Mouse (Mus musculus): Measurements from ENCODE around the gene Egfl6. TPM values are rescaled to one million over a fixed set of nuclear protein-coding genes. Genes with fewer than 3 reads are reported as not detected.

Egfl6 gene
- polyA plus RNA-seq, 1 experiment from 2014 or later: 8.8 TPM

GRCm38 (mm10) chrX:166512071-166512470 lies 73.4 kb downstream of the Egfl6 start:
- WGBS: 92% methylated on average over 4 of the region's 4 CpGs
- Histone ChIP-seq H3K4me2 (no peak overlapping the region), H3K36me3 (replicated peaks) (no peaks in the 10 kb centered on the region), H3K27ac (no peak overlapping the region), H3K9me3 (no peaks in the 10 kb centered on the region), H3K4me3 (replicated peaks) (no peak overlapping the region), H3K9ac (no peak overlapping the region), H3K27me3 (peaks cover 22% of the 10 kb centered on the region; the same call in 1 of the 2 replicates), H3K4me1 (no peaks in the 10 kb centered on the region)
- no peak for ATAC-seq (ENCODE audit: low FRiP score)

DNA sequence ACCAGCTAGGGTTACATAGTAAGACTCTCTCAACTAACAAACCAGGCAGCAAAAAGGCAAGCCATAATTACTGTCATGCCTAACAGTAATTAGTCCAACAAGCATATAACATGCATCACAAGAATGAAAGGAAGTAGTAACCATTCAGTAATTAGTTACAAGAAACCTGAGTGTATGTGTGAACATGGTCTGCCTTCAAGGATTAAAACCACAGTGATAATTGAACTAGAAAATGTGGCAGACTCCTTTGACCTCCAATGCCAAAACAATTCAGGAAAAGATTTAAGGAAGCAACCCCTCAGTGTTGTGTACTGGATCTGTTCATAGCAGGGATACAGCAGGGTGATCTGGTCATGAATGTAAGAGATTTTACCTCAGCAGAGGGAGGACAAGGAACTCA lies 74.4 kb downstream of the Egfl6 start:
- no peak for ATAC-seq (ENCODE audit: low FRiP score)
- Histone ChIP-seq H3K27me3 (peaks cover 19% of the 10 kb centered on the region; the same call in 1 of the 2 replicates), H3K36me3 (replicated peaks) (no peaks in the 10 kb centered on the region), H3K9me3 (no peaks in the 10 kb centered on the region), H3K4me1 (no peaks in the 10 kb centered on the region), H3K4me2 (no peak overlapping the region), H3K4me3 (replicated peaks) (no peak overlapping the region), H3K9ac (no peak overlapping the region), H3K27ac (no peak overlapping the region)

- Histone ChIP-seq H3K4me1 (no peaks in the 10 kb centered on the region), H3K36me3 (replicated peaks) (no peaks in the 10 kb centered on the region; the same call in 1 of the 2 replicates), H3K4me3 (replicated peaks) (peak overlapping the region; percentile 57), H3K27me3 (peaks cover 13% of the 10 kb centered on the region; the same call in 1 of the 2 replicates), H3K9ac (peak overlapping the region; percentile 67), H3K9me3 (no peaks in the 10 kb centered on the region), H3K27ac (peak overlapping the region; percentile 97), H3K4me2 (peak overlapping the region; percentile 54)
- ATAC-seq (ENCODE audit: low FRiP score): peak; percentile 99
- whole genome bisulfite sequencing: 17% methylated on average over 50 of the region's 65 CpGs
These were observed 75.5 kb downstream of the Egfl6 start for GRCm38 (mm10) chrX:166509761-166510738.

DNA sequence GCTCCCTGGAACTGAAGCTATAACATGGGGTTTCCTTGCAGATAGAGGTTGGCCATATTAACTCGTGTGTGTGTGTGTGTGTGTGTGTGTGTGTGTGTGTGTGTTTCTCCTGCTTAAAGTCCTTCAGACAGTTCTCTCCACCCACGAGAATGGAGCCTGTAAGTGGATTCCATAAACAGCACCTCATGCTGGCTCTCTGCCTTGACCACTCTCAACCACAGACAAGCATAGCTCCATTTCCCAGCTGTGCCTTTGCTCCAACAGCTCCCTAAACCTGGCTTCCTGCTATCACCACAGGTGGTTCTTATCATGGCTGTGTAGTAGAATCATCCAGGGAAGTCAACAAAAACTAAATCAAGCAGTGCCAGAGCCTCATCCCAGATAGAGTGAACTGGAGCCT lies 81.1 kb downstream of the Egfl6 start:
- H3K27ac ChIP-seq: no peak overlapping the region
- no peaks in the 10 kb centered on the region for H3K9me3 ChIP-seq
- no peak overlapping the region for H3K9ac ChIP-seq
- no peak overlapping the region for H3K4me3 ChIP-seq (replicated peaks)
- H3K4me1 ChIP-seq: no peaks in the 10 kb centered on the region
- WGBS: 54% methylated on average over 2 of the region's 2 CpGs
- ATAC-seq (ENCODE audit: low FRiP score): no peak
- H3K4me2 ChIP-seq: no peak overlapping the region
- no peaks in the 10 kb centered on the region; the same call in 1 of the 2 replicates for H3K36me3 ChIP-seq (replicated peaks)
- peaks cover 13% of the 10 kb centered on the region; the same call in 1 of the 2 replicates for H3K27me3 ChIP-seq

- H3K4me2 ChIP-seq: no peak overlapping the region
- 79% methylated on average over 1 of the region's 1 CpGs for WGBS
- no peak overlapping the region for H3K4me3 ChIP-seq (replicated peaks)
- H3K9me3 ChIP-seq: no peaks in the 10 kb centered on the region
- ATAC-seq (ENCODE audit: low FRiP score): no peak
- no peaks in the 10 kb centered on the region for H3K36me3 ChIP-seq (replicated peaks)
- no peak overlapping the region for H3K27ac ChIP-seq
- no peaks in the 10 kb centered on the region for H3K4me1 ChIP-seq
- no peak overlapping the region for H3K9ac ChIP-seq
- 0 out of 2 replicates have a peak, but pooled peaks cover 7% of the 10 kb centered on the region for H3K27me3 ChIP-seq
These were observed 85.9 kb downstream of the Egfl6 start for GRCm38 (mm10) chrX:166499496-166500190.

DNA sequence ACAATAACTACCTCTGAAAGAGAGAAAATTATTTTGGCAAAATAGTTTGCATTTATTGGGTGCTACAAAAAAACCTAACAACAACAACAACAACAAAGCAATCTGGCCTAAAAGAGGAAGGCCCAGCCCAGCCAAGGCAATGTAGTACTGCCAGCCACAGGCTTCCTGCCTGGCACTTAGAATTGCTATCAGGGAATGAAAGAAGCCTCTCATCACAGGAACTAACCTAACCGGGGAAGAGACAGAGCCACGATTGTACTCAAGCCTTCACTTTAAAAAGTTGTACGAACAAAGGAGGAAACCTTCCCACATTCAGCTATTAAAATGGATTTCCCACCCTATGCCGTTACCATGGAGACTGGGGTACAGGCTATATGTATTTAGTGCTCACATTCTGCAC lies 87.7 kb downstream of the Egfl6 start:
- H3K27me3 ChIP-seq: peaks cover 7% of the 10 kb centered on the region; the same call in 1 of the 2 replicates
- H3K9me3 ChIP-seq: no peaks in the 10 kb centered on the region
- no peak overlapping the region for H3K9ac ChIP-seq
- no peaks in the 10 kb centered on the region for H3K4me1 ChIP-seq
- H3K27ac ChIP-seq: no peak overlapping the region
- H3K4me2 ChIP-seq: no peak overlapping the region
- no peak overlapping the region for H3K4me3 ChIP-seq (replicated peaks)
- WGBS: 47% methylated on average over 4 of the region's 4 CpGs
- no peak for ATAC-seq (ENCODE audit: low FRiP score)
- H3K36me3 ChIP-seq (replicated peaks): no peaks in the 10 kb centered on the region

- no peaks in the 10 kb centered on the region for H3K36me3 ChIP-seq (replicated peaks)
- WGBS: 90% methylated on average over 2 of the region's 2 CpGs
- no peak for ATAC-seq (ENCODE audit: low FRiP score)
- H3K4me1 ChIP-seq: no peaks in the 10 kb centered on the region
- H3K4me3 ChIP-seq (replicated peaks): no peak overlapping the region
- no peak overlapping the region for H3K4me2 ChIP-seq
- H3K9ac ChIP-seq: no peak overlapping the region
- no peak overlapping the region for H3K27ac ChIP-seq
- no peaks in the 10 kb centered on the region; the same call in 1 of the 2 replicates for H3K27me3 ChIP-seq
- no peaks in the 10 kb centered on the region for H3K9me3 ChIP-seq
These were observed 90.5 kb downstream of the Egfl6 start for GRCm38 (mm10) chrX:166495052-166495451.

GRCm38 (mm10) chrX:166479365-166479983 lies 106.0 kb downstream of the Egfl6 start, which contains the start of gene Rab9:
Rab9 (minus strand) TSS chrX:166479867.
- Histone ChIP-seq H3K9ac (peak within 1 kb of the TSS; percentile 68), H3K36me3 (replicated peaks) (no peaks in the 10 kb centered on the region), H3K27ac (peak within 1 kb of the TSS; percentile 56; the same call in 1 of the 2 replicates), H3K27me3 (0 out of 2 replicates have a peak, but pooled peaks cover 4% of the 10 kb centered on the region), H3K4me2 (peak within 1 kb of the TSS; percentile 56), H3K4me1 (peaks cover 4% of the 10 kb centered on the region), H3K4me3 (replicated peaks) (peak within 1 kb of the TSS; percentile 59), H3K9me3 (no peaks in the 10 kb centered on the region)
- WGBS: 17% methylated on average over 39 of the region's 41 CpGs
- peak; percentile 99 for ATAC-seq (ENCODE audit: low FRiP score)

GRCm38 (mm10) chrX:166478631-166479364 lies 106.7 kb downstream of the Egfl6 start:
- Histone ChIP-seq H3K4me1 (peaks cover 4% of the 10 kb centered on the region), H3K36me3 (replicated peaks) (no peaks in the 10 kb centered on the region), H3K4me2 (peak overlapping the region; percentile 56), H3K4me3 (replicated peaks) (peak overlapping the region; percentile 59), H3K27me3 (peaks cover 4% of the 10 kb centered on the region; the same call in 1 of the 2 replicates), H3K9me3 (no peaks in the 10 kb centered on the region), H3K9ac (peak overlapping the region; percentile 68), H3K27ac (no peak overlapping the region)
- 22% methylated on average over 28 of the region's 28 CpGs for WGBS
- peak; percentile 42 for ATAC-seq (ENCODE audit: low FRiP score)

GRCm38 (mm10) chrX:166477393-166477792 lies 108.1 kb downstream of the Egfl6 start:
- peaks cover 4% of the 10 kb centered on the region for H3K4me1 ChIP-seq
- no peaks in the 10 kb centered on the region for H3K36me3 ChIP-seq (replicated peaks)
- WGBS: 85% methylated on average over 6 of the region's 6 CpGs
- no peak overlapping the region for H3K4me3 ChIP-seq (replicated peaks)
- no peaks in the 10 kb centered on the region for H3K9me3 ChIP-seq
- no peak overlapping the region for H3K9ac ChIP-seq
- no peak for ATAC-seq (ENCODE audit: low FRiP score)
- no peak overlapping the region for H3K4me2 ChIP-seq
- H3K27ac ChIP-seq: no peak overlapping the region
- H3K27me3 ChIP-seq: peaks cover 4% of the 10 kb centered on the region; the same call in 1 of the 2 replicates

Data from forebrain, embryonic 12.5 days (tissue).